Mouse (Mus musculus) adrenal gland, adult (tissue): ENCODE results near the gene Ndufa1.
"Not testable (repeated sequence)": the region's sequence is repeated elsewhere in the genome, so short reads cannot be mapped to it uniquely, and the experiment has no call there.

Experiments used
- DNase-seq, 2 experiments: peaks; one replicate each; pipeline ENCODE4 v3.0.0; 2022 to 2023; ENCODE audit warnings: low spot score in 1 of 2; ENCODE audit not compliant: inconsistent age in 2 of 2

Ndufa1 gene

DNA sequence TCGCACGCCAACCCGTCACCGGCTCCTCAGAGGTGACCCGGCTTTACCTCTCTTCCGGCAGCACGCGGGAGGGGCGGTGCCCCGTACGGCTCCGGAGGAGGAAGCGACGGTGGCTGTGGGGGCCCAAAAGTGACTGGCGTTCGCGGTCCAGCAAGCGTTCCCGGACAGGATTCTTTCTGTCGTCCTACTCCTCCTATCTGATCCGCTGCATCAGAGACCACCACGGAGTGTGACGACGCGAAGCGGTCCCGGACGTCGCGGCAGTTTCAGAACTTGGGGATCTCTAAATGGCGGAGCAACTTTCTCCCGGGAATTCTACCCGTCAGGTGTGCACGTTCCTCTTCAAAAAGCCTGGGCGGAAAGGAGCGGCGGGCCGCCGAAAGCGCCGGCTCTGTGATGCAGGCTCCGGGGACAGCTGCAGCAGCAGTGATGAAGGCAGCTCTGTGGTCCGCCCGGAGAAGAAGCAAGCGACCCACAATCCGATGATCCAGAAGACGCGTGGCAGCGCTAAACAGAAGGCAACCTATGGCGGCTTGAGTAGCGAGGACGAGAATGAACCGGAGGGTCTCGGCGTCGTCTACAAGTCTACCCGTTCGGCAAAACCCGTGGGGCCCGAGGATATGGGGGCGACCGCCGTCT is at the start of gene Ndufa1, which contains the start of gene Rnf113a1:
TSS of gene Ndufa1 (minus strand) at position 59 of the 639 bp plus-strand sequence.
TSS of gene Rnf113a1 (plus strand) at position 141 of the 639 bp plus-strand sequence.
- DNase-seq: peak; percentile 86 to 95

DNA sequence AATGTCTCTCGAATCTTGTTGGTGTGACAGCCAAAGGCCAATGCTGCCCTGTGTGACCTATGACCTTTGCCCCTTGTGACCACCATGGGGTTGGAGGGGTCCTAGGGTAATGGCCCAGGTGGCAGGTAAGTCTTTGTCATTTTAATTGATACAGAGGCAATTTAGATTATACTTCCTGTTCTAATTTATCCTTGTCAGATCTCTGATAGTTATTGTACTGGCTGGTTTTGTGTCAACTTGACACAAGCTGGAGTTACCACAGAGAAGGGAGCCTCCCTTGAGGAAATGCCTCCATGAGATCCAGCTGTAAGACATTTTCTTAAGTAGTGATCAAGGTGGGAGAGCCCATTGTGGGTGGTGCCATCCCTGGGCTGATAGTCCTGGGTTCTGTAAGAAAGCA is 31.2 kb upstream of the Ndufa1 start, which contains the start of gene Rhox1:
TSS of gene Rhox1 (minus strand) at position 101 of the 400 bp plus-strand sequence.
- DNase-seq: not testable (repeated sequence)

DNA sequence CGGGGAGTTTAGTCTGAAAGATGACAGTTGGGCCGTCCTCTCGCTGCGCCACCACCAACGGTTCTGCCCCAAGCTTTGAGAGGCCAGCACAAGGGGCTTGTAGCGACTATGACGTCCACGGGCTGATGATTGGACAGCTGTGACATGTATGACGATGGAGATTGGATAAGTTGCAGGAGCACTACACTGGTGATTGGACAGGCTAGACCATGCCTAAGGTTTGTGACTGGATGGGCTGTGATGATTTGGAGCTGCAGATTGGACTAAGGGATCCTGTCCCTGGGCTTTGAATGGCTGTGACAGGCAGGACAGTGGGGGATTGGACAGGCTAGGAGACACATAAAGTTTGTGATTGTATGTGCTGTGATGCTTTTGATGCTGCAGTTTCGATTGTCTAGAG is 20.0 kb upstream of the Ndufa1 start, which contains the start of gene Gm9:
TSS of gene Gm9 (minus strand) at position 101 of the 400 bp plus-strand sequence.
- DNase-seq: no peak

DNA sequence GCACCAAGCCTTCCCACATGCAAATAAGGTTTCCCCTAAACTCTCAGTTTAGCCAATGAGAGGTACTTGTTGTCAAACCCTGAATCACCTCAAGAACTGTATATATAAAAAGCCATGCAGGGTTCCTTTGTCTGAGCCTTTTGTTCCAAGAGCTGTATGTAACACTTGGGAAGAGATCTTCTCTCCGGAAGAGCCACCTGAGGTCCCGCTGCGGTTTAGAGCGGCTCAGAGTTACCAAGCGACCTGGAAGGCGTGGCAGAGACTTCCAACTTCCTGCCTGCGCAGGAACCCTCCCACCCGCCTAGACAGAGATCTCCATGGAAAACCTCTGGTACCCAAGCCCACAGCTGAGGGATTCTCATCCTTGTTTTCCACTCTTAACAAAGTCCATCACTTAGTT is 7.7 kb upstream of the Ndufa1 start:
- no peak for DNase-seq

DNA sequence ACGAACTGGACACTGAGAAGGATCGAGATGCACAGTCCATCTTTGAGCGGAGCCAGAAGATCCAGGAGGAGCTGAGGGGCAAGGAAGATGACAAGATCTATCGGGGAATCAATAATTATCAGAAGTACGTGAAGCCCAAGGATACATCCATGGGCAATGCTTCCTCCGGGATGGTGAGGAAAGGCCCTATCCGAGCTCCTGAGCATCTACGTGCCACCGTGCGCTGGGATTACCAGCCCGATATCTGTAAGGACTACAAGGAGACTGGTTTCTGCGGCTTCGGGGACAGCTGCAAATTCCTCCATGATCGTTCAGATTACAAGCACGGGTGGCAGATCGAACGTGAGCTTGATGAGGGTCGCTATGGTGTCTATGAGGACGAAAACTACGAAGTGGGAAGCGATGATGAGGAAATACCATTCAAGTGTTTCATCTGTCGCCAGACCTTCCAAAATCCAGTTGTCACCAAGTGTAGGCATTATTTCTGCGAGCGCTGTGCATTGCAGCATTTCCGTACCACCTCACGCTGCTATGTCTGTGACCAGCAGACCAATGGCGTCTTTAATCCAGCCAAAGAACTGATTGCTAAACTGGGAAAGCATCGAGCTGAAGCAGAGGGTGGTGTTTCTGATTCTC is 899 bp upstream of the Ndufa1 start:
- peak; percentile 11 to 55 for DNase-seq

DNA sequence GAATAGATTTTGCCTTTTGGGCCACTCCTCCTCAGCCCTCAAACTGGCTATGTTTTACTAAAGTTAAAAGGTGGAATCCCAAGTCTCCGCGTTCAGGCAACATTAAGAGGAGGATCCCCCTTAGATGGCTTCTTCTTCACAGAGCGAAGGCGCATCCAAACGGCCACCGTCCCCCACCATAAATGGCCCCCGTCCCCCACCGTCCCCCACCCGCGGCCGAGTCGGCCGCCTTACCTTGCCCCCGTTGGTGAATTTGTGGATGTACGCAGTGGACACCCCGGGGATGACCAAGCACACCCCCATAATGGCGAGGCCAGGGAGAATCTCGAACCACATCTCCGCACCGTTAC is 233 bp downstream of the Ndufa1 start:
- DNase-seq: no peak

DNA sequence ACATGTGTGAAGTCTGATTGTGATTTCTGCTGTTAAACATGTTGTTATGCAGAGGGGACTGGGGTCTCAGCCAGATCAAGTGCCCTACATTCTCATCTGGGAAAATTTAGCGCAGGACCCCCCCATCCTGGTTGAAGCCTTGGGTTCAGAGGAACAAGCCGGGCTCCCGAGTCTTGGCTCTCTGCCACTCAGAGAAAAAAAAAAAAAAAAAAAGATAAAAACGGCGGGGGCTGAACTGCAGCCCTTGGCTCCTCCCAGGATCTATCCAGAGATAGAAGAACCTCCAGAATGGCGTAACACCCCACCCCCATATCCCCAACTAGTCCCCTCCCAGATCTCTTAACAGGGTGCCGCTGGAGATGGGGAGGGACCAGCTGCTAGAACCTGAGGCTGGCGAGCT is 6.6 kb downstream of the Ndufa1 start:
- peak in 1 of 2 experiments; percentile 27 for DNase-seq

DNA sequence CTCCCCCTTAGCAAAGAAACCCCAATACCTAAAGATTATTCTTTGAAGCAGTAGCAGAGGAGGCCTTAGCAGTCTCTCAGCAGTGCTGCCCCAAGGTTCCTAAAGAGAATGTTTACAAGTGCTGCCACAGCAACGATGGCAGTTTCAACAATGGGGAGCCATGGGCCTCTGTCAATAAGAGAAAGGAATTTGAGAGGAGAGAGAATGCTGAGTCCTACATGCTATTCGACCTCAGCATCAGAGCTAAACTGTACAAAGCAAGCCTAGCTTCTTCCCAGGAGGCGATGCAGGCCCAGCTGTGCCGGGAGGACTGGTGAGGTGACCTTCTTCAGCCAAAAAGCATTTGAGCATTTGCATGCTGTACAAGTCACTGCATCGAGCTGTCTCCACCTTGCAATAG is 22.2 kb downstream of the Ndufa1 start, which contains the start of gene Akap14:
TSS of gene Akap14 (minus strand) at position 101 of the 400 bp plus-strand sequence.
- no peak for DNase-seq

DNA sequence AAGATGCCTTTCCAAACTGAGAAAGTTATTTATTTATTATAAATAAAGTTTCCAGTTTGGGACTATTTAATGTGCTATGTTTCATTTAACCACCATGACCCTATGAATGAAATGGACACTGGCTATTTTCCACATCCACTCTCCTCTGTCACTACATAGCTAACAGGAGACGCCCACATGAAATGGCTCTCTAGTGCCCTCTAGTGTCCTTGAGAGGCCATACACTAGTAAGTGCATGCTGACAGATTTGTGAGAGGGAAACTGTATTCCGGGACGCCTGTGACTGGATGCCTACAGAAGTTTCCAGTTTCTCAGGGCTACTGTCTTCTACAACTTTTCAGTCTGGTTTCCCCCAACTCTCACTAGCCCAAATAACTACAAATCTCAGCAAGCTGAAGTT is 23.9 kb downstream of the Ndufa1 start:
- peak; percentile 33 to 75 for DNase-seq

DNA sequence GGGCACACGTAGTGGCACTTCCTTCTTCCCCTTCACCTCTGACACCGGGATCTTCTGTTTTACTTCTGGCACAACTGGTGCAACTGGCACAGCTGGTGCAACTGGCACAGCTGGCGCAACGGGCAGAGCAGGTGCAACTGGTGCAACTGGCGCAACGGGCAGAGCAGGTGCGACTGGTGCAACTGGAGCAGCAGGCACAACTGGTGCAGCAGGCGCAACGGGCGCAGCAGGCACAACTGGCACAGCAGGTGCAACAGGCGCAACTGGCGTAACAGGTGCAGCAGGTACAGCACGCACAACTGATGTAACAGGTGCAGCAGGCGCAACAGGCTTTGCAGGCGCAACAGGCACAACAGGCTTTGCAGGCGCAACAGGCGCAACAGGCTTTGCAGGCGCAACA is 27.8 kb downstream of the Ndufa1 start:
- DNase-seq: no peak

DNA sequence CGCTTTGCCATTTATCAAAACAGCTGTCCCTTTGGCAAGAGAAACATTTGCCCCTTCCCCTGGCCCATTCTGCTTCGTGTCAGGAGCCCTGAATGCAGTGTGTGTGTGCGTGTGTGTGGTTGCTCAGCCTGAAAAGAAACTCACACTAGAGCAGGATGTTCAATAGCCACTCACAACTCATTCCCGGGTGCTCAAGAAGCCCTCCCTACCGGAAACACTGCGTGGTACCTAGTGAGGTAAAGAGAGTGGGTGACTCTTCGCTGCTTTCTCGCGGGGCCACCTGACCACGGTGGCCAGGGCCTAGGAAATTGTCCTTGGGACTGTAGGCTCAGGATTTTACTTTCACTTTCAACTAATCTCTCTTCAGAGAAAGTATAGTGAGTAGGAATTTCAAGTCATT is 29.8 kb downstream of the Ndufa1 start:
- DNase-seq: peak; percentile 14 to 55

DNA sequence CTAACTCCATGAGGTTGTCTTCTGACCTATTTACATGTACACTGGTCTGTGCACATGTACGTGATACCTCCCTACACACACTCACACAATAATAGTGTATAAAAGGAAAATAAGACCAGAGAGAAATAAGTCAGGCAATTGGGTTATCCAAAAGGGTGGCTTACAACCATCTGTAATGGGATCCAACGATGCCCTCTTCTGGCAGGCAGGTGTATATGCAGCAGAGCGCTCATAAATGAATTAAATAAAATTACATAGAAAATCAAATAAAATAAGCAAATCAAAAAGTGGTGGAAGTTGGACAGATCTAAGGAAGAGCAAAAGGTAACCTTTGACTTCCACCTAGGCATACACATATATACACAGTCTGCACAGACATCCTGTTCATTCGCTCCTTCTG is 33.1 kb downstream of the Ndufa1 start:
- DNase-seq: peak in 1 of 2 experiments; percentile 37

DNA sequence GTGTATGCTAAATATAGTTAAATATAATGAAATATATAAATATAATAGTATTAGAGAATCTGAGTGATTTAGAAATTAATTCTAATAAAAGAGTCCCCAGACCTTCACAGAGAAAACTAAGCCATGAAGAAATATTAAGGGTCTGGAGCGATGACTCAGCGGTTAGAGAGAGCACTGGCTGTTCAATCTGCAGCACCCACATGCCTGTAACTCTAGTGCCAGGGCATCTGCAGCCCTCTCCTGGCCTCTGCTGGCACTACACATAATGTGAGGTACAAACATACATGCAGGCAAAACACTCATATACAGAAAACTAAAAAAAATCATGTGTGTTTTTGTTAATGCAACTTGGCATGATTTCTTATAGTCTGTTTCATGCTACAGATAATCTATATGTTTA is 46.0 kb downstream of the Ndufa1 start:
- peak in 1 of 2 experiments; percentile 37 for DNase-seq

DNA sequence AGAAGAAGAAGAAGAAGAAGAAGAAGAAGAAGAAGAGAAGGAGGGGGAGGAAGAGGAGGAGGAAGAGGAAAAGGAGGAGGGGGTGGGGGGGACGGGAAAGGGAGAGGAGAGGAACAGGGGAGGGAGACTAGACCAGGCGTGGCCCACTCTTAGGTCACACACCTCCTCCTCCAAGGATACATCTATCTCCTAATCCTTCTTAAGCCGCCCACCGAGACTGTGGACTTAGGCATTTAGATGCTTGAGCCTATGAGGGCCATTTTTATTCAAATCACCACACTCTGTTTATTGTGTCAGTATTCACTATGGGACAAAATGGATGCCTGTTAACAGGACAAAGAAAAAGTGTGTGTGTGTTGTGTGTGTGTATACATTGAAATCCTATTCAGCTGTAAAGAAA is 46.5 kb downstream of the Ndufa1 start:
- not testable (repeated sequence) for DNase-seq

DNA sequence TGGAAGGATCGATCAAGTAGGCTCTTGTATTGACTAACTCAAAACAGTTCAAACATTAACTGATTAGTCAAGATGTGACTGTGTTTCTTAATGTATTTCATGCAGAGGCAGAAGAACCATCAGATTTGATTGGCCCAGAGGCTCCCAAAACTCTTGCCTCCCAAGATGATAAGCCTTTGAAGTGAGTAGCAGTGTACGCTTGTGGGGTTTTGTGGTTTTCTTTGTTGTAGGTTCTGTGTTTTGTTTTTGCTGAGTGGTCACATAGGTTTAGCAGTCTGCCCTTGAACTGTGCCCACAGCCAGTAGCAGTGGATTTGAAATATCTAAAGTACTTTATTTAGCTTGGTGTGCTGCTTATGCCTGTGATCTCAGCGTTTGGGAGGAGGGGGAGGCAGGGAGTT is 49.2 kb downstream of the Ndufa1 start:
- DNase-seq: no peak
